ENCODE assay signal across 26 mouse cellular contexts in genomic region chr7:98460319-98460718, GRCm38 (mm10). TPM values are rescaled to one million over a fixed set of nuclear protein-coding genes. Genes with fewer than 3 reads are reported as not detected.
DNase-seq lines count a peak whose midpoint lies in the region; ATAC-seq lines count a peak whose summit lies in the region.
"Had no signal": no experiment of that assay in that cellular context is flagged by ENCODE, and none has a peak within 500 bp of the region (broad histone marks: within the 10 kb centered on the region; RNA-seq: fewer than 3 reads in every experiment).

No protein-coding gene starts in this region.

- H3K4me2 ChIP-seq in forebrain, embryonic 15.5 days (replicated peaks): no peak overlapping the region
- H3K4me2 ChIP-seq in forebrain, embryonic 11.5 days (ENCODE audit: low read depth, low read length, severe bottlenecking): no peak overlapping the region
- no peak overlapping the region for H3K4me2 ChIP-seq in limb, embryonic 11.5 days (ENCODE audit: low read depth, severe bottlenecking)
- no peak overlapping the region for H3K4me2 ChIP-seq in embryonic facial prominence, embryonic 13.5 days
- no peak overlapping the region for H3K4me2 ChIP-seq in limb, embryonic 15.5 days
- H3K4me2 ChIP-seq: embryonic facial prominence, embryonic 15.5 days; forebrain, embryonic 13.5 days; heart, embryonic 12.5 days had no signal

- no peak overlapping the region for H3K9ac ChIP-seq in forebrain, embryonic 15.5 days (replicated peaks)
- H3K9ac ChIP-seq in forebrain, embryonic 11.5 days (ENCODE audit: low read length): no peak overlapping the region
- no peak overlapping the region for H3K9ac ChIP-seq in limb, embryonic 11.5 days (ENCODE audit: low read length)
- 0 out of 2 replicates have a peak overlapping the region, but pooled peaks have one; percentile 16 for H3K9ac ChIP-seq in embryonic facial prominence, embryonic 13.5 days
- no peak overlapping the region for H3K9ac ChIP-seq in limb, embryonic 15.5 days
- H3K9ac ChIP-seq: embryonic facial prominence, embryonic 15.5 days; forebrain, embryonic 13.5 days; heart, embryonic 12.5 days had no signal

- no peaks in the 10 kb centered on the region for H3K9me3 ChIP-seq in forebrain, embryonic 15.5 days
- no peaks in the 10 kb centered on the region for H3K9me3 ChIP-seq in forebrain, embryonic 11.5 days (ENCODE audit: control insufficient read depth, low read length)
- no peaks in the 10 kb centered on the region for H3K9me3 ChIP-seq in limb, embryonic 11.5 days (ENCODE audit: control insufficient read depth, low read length)
- no peaks in the 10 kb centered on the region for H3K9me3 ChIP-seq in limb, embryonic 10.5 days (replicated peaks)
- H3K9me3 ChIP-seq in embryonic facial prominence, embryonic 13.5 days: no peaks in the 10 kb centered on the region
- no peaks in the 10 kb centered on the region for H3K9me3 ChIP-seq in limb, embryonic 15.5 days
- H3K9me3 ChIP-seq: embryonic facial prominence, embryonic 15.5 days; forebrain, embryonic 13.5 days; heart, embryonic 12.5 days; hindbrain, embryonic 10.5 days had no signal

- DNase-seq in forebrain, embryonic 11.5 days (ENCODE audit: low spot score): no peak
- DNase-seq in limb, embryonic 11.5 days (ENCODE audit: low spot score): no peak
- no peak for DNase-seq in limb, embryonic 10.5 days (ENCODE audit: low spot score)
- DNase-seq in right cerebral cortex, postnatal 14 days: no peak
- no peak for DNase-seq in kidney, adult 11 months
- DNase-seq: adrenal gland, postnatal 10 days; B cell, adult 2 months; cerebellum, adult 18-20 months; cerebellum, adult 9-11 months; cerebellum, postnatal 36 days; gastrocnemius, postnatal 14 days; heart, adult 2 months had no signal

- H3K36me3 ChIP-seq in forebrain, embryonic 15.5 days: no peaks in the 10 kb centered on the region
- no peaks in the 10 kb centered on the region for H3K36me3 ChIP-seq in forebrain, embryonic 11.5 days (ENCODE audit: control insufficient read depth, insufficient read depth, low read length)
- H3K36me3 ChIP-seq in limb, embryonic 11.5 days (ENCODE audit: control insufficient read depth, insufficient read depth, low read length): no peaks in the 10 kb centered on the region
- H3K36me3 ChIP-seq in limb, embryonic 10.5 days: no peaks in the 10 kb centered on the region
- H3K36me3 ChIP-seq in embryonic facial prominence, embryonic 13.5 days: no peaks in the 10 kb centered on the region
- no peaks in the 10 kb centered on the region for H3K36me3 ChIP-seq in limb, embryonic 15.5 days
- H3K36me3 ChIP-seq: embryonic facial prominence, embryonic 15.5 days; heart, embryonic 12.5 days; hindbrain, embryonic 10.5 days had no signal

- no peaks in the 10 kb centered on the region for H3K27me3 ChIP-seq in forebrain, embryonic 15.5 days
- H3K27me3 ChIP-seq in forebrain, embryonic 11.5 days (ENCODE audit: control insufficient read depth, insufficient read depth, low read length): no peaks in the 10 kb centered on the region
- no peaks in the 10 kb centered on the region for H3K27me3 ChIP-seq in limb, embryonic 11.5 days (ENCODE audit: control insufficient read depth, insufficient read depth, low read length)
- H3K27me3 ChIP-seq in limb, embryonic 10.5 days (ENCODE audit: low read depth, poor library complexity, severe bottlenecking): no peaks in the 10 kb centered on the region
- no peaks in the 10 kb centered on the region for H3K27me3 ChIP-seq in embryonic facial prominence, embryonic 13.5 days
- no peaks in the 10 kb centered on the region for H3K27me3 ChIP-seq in limb, embryonic 15.5 days
- H3K27me3 ChIP-seq: embryonic facial prominence, embryonic 15.5 days; forebrain, embryonic 13.5 days; heart, embryonic 12.5 days had no signal

- no peak overlapping the region for H3K4me3 ChIP-seq in forebrain, embryonic 15.5 days
- H3K4me3 ChIP-seq in forebrain, embryonic 11.5 days (ENCODE audit: low read depth, low read length): no peak overlapping the region
- H3K4me3 ChIP-seq in limb, embryonic 11.5 days (ENCODE audit: low read depth, low read length): no peak overlapping the region
- H3K4me3 ChIP-seq in limb, embryonic 10.5 days: no peak overlapping the region
- no peak overlapping the region for H3K4me3 ChIP-seq in embryonic facial prominence, embryonic 13.5 days
- H3K4me3 ChIP-seq in limb, embryonic 15.5 days: no peak overlapping the region
- H3K4me3 ChIP-seq: embryonic facial prominence, embryonic 15.5 days; erythroblast, embryonic 14.5 days; forebrain, embryonic 13.5 days; heart, adult 2 months; heart, embryonic 12.5 days; hindbrain, embryonic 10.5 days had no signal

- H3K4me1 ChIP-seq in forebrain, embryonic 15.5 days: no peaks in the 10 kb centered on the region
- H3K4me1 ChIP-seq in forebrain, embryonic 11.5 days (replicated peaks; ENCODE audit: control insufficient read depth, insufficient read depth, low read length): no peaks in the 10 kb centered on the region
- no peaks in the 10 kb centered on the region for H3K4me1 ChIP-seq in limb, embryonic 11.5 days (ENCODE audit: control insufficient read depth, insufficient read depth, low read length)
- peaks cover 5% of the 10 kb centered on the region; the same call in 1 of the 2 replicates for H3K4me1 ChIP-seq in limb, embryonic 10.5 days
- peaks cover 16% of the 10 kb centered on the region for H3K4me1 ChIP-seq in embryonic facial prominence, embryonic 13.5 days
- 0 out of 2 replicates have a peak, but pooled peaks cover 7% of the 10 kb centered on the region for H3K4me1 ChIP-seq in limb, embryonic 15.5 days
- H3K4me1 ChIP-seq: forebrain, embryonic 13.5 days; heart, embryonic 12.5 days had no signal

- peak overlapping the region; percentile 24; the same call in 1 of the 2 replicates for H3K27ac ChIP-seq in forebrain, embryonic 15.5 days (replicated peaks)
- no peak overlapping the region for H3K27ac ChIP-seq in forebrain, embryonic 11.5 days (ENCODE audit: low read depth, low read length)
- no peak overlapping the region for H3K27ac ChIP-seq in limb, embryonic 11.5 days (replicated peaks; ENCODE audit: low read depth, low read length)
- no peak overlapping the region for H3K27ac ChIP-seq in limb, embryonic 10.5 days
- H3K27ac ChIP-seq in embryonic facial prominence, embryonic 13.5 days: peak overlapping the region; percentile 4; the same call in 1 of the 2 replicates
- H3K27ac ChIP-seq in limb, embryonic 15.5 days: no peak overlapping the region
- H3K27ac ChIP-seq: embryonic facial prominence, embryonic 15.5 days; forebrain, embryonic 13.5 days; heart, adult 2 months; hindbrain, embryonic 10.5 days had no signal

- 65% methylated on average over 7 of the region's 7 CpGs for WGBS in forebrain, embryonic 15.5 days
- WGBS in forebrain, embryonic 11.5 days: 85% methylated on average over 7 of the region's 7 CpGs
- 65% methylated on average over 7 of the region's 7 CpGs for WGBS in limb, embryonic 11.5 days
- 71% methylated on average over 7 of the region's 7 CpGs for WGBS in limb, embryonic 10.5 days
- 15% methylated on average over 7 of the region's 7 CpGs for WGBS in embryonic facial prominence, embryonic 13.5 days
- WGBS in limb, embryonic 15.5 days: 39% methylated on average over 7 of the region's 7 CpGs

- no peak for ATAC-seq in forebrain, embryonic 15.5 days (replicated peaks)
- no peak for ATAC-seq in forebrain, embryonic 11.5 days (replicated peaks; ENCODE audit: low FRiP score)
- ATAC-seq in limb, embryonic 11.5 days (ENCODE audit: insufficient number of reproducible peaks, low FRiP score, low TSS enrichment, low read depth): peak; percentile 59; the same call in 1 of the 2 replicates
- ATAC-seq in embryonic facial prominence, embryonic 13.5 days (ENCODE audit: insufficient number of reproducible peaks, insufficient read depth, low FRiP score, low TSS enrichment, low read depth): no peak
- 0 out of 2 replicates have a peak, but pooled peaks have one; percentile 33 for ATAC-seq in limb, embryonic 15.5 days (ENCODE audit: insufficient number of reproducible peaks, low FRiP score, low TSS enrichment, low read depth)
- ATAC-seq: forebrain, embryonic 13.5 days; hindbrain, embryonic 16.5 days; inflammation-experienced regulatory T-cells, adult 6 months; intestine, postnatal 0 days had no signal

RNA-seq across cellular contexts. Expression of gene Gucy2d, which starts 20.1 kb away (rescaled TPM):
- polyA plus RNA-seq in forebrain, embryonic 15.5 days (2015; fragmentation: Nextera tagmentation; extraction: Ambion mirVana): not detected in 2 replicates
- not detected in 2 replicates for polyA plus RNA-seq in forebrain, embryonic 11.5 days (2014; fragmentation: Nextera tagmentation; extraction: Ambion mirVana)
- not detected in 2 replicates for polyA plus RNA-seq in limb, embryonic 11.5 days (2014; fragmentation: Nextera tagmentation; extraction: Ambion mirVana)
- 0.05 TPM in 1 of 2 replicates, not detected in the other for polyA plus RNA-seq in limb, embryonic 10.5 days (2016; fragmentation: Nextera tagmentation; extraction: Ambion mirVana)
- not detected in 2 replicates for polyA plus RNA-seq in embryonic facial prominence, embryonic 13.5 days (2015; fragmentation: Nextera tagmentation; extraction: Ambion mirVana)
- not detected in 2 replicates for polyA plus RNA-seq in limb, embryonic 15.5 days (2015; fragmentation: Nextera tagmentation; extraction: Ambion mirVana)
- polyA plus RNA-seq: embryonic facial prominence, embryonic 15.5 days; erythroblast, embryonic 14.5 days; forebrain, embryonic 13.5 days; frontal cortex, adult 2 months; gonadal fat pad, adult 2 months; heart, embryonic 12.5 days; heart, embryonic 16.5 days; hindbrain, embryonic 10.5 days; inflammation-experienced regulatory T-cells, adult 6 months had no signal

RNA-seq across cellular contexts. Expression of gene Lrrc32, which starts 28.8 kb away (rescaled TPM):
- 2.3 and 2.4 TPM in 2 replicates for polyA plus RNA-seq in forebrain, embryonic 15.5 days (2015; fragmentation: Nextera tagmentation; extraction: Ambion mirVana)
- polyA plus RNA-seq in forebrain, embryonic 11.5 days (2014; fragmentation: Nextera tagmentation; extraction: Ambion mirVana): 4.4 and 5.2 TPM in 2 replicates
- 2.4 and 3.4 TPM in 2 replicates for polyA plus RNA-seq in limb, embryonic 11.5 days (2014; fragmentation: Nextera tagmentation; extraction: Ambion mirVana)
- 2.8 and 3.6 TPM in 2 replicates for polyA plus RNA-seq in limb, embryonic 10.5 days (2016; fragmentation: Nextera tagmentation; extraction: Ambion mirVana)
- polyA plus RNA-seq in embryonic facial prominence, embryonic 13.5 days (2015; fragmentation: Nextera tagmentation; extraction: Ambion mirVana): 3.9 and 4.0 TPM in 2 replicates
- polyA plus RNA-seq in limb, embryonic 15.5 days (2015; fragmentation: Nextera tagmentation; extraction: Ambion mirVana): 8.4 and 8.8 TPM in 2 replicates

Comparison
In these comparisons a context has a peak if more than half of its experiments do, and no peak if none do; other contexts are left out.
1. H3K27ac ChIP-seq: peak in forebrain, embryonic 15.5 days (single experiment) and embryonic facial prominence, embryonic 13.5 days (single experiment); none in forebrain, embryonic 11.5 days (single experiment), limb, embryonic 11.5 days (single experiment), limb, embryonic 10.5 days (single experiment) and limb, embryonic 15.5 days (single experiment).
2. ATAC-seq: peak in limb, embryonic 11.5 days (single experiment) and limb, embryonic 15.5 days (single experiment); none in forebrain, embryonic 15.5 days (single experiment), forebrain, embryonic 11.5 days (single experiment) and embryonic facial prominence, embryonic 13.5 days (single experiment).